Mouse (Mus musculus) forebrain, embryonic 12.5 days (tissue): ENCODE data around the gene H2-Ob. TPM values are rescaled to one million over a fixed set of nuclear protein-coding genes. Genes with fewer than 3 reads are reported as not detected.

Experiments
- ATAC-seq: fragments of 200-750 bp; cut with Nextera tagmentation; 2 replicates; pipeline ENCODE4 v1.8.0; 2017; ENCODE audit warnings: moderate TSS enrichment; ENCODE audit not compliant: low FRiP score
- H3K27ac ChIP-seq: fragments of 300-500 bp; sonication (generic); 2 replicates; pipeline ENCODE4 v1.5.1; 2016; ENCODE audit warnings: mild to moderate bottlenecking
- H3K27me3 ChIP-seq: fragments of 300-500 bp; sonication (generic); 2 replicates; pipeline ENCODE4 v1.6.1; 2016; ENCODE audit warnings: mild to moderate bottlenecking
- H3K36me3 ChIP-seq: fragments of 300-500 bp; sonication (generic); replicated peaks from 2 replicates; pipeline ENCODE4 v1.6.1; 2016; ENCODE audit warnings: mild to moderate bottlenecking
- H3K4me1 ChIP-seq: fragments of 300-500 bp; sonication (generic); 2 replicates; pipeline ENCODE4 v1.6.1; 2016
- H3K4me2 ChIP-seq: fragments of 300-500 bp; sonication (generic); 2 replicates; pipeline ENCODE4 v1.6.1; 2016; ENCODE audit warnings: mild to moderate bottlenecking, moderate library complexity
- H3K4me3 ChIP-seq: fragments of 300-500 bp; sonication (generic); replicated peaks from 2 replicates; pipeline ENCODE4 v1.5.1; 2016; ENCODE audit warnings: mild to moderate bottlenecking
- H3K9ac ChIP-seq: fragments of 300-500 bp; sonication (generic); 2 replicates; pipeline ENCODE4 v1.6.1; 2016; ENCODE audit warnings: mild to moderate bottlenecking
- H3K9me3 ChIP-seq: fragments of 300-500 bp; sonication (generic); 2 replicates; pipeline ENCODE4 v1.6.1; 2016
- WGBS: fragments of 180-500 bp; shearing (Covaris S2); methylation state at CpG from one replicate; pipeline ENCODE4 v1.1.7; 2016; 5-methylcytosine and 5-hydroxymethylcytosine counted together
- polyA plus RNA-seq: library from polyadenylated mRNA; unstranded; fragments of >200 nt; fragmentation: Nextera tagmentation; extraction: Ambion mirVana; gene quantifications from 2 replicates; pipeline ENCODE4 v1.2.1, GENCODE M21; 2016

H2-Ob gene
- polyA plus RNA-seq, 1 experiment from 2014 or later = not detected

DNA sequence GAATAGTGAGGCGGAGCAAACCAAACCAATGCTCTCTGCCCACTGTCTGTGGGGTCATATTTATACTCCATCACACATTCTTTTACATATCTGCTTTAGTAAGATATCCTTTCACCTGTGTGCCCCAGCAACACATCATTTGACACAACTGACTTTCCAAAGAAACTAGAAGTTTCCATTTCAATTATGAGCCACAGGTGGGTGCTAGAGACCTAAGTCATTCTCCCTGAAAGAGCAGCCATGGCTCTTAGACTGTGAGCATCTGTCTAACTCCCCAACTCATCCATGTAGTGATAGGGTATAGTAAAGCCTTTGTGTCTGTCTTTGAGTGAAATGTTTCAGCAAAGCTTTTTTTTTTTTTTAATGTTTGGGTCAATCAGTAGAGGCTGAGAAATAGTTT lies 33.4 kb downstream of the H2-Ob start:
- 0 out of 2 replicates have a peak, but pooled peaks cover 7% of the 10 kb centered on the region for H3K27me3 ChIP-seq
- no peak overlapping the region for H3K4me2 ChIP-seq
- no peaks in the 10 kb centered on the region for H3K36me3 ChIP-seq
- no peaks in the 10 kb centered on the region for H3K4me1 ChIP-seq
- no peak overlapping the region for H3K27ac ChIP-seq
- no peak for ATAC-seq
- H3K9ac ChIP-seq = no peak overlapping the region
- H3K4me3 ChIP-seq = no peak overlapping the region
- H3K9me3 ChIP-seq = no peaks in the 10 kb centered on the region
- 91% methylated on average over 1 of the region's 1 CpGs for WGBS

DNA sequence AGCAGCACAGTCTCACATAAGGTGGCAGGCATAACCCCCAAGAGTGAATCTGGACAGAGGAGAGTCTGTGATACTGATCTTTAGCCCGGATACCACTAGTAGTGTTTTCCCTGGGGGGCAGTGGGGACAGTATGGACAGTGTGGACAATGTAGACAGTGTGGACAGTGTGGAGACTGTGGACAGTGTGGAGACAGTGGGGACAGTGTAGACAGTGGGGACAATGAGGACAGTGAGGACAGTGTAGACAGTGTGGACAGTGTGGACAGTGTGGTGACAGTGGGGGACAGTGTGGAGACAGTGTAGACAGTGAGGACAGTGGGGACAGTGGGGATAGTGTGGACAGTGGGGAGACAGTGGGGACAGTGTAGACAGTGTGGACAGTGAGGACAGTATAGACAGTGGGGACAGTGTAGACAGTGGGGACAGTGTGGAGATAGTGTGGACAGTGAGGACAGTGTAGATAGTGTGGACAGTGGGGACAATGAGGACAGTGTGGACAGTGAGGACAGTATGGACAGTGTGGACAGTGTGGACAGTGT lies 41.9 kb downstream of the H2-Ob start:
- H3K27me3 ChIP-seq = no peaks in the 10 kb centered on the region
- H3K4me3 ChIP-seq = no peak overlapping the region
- H3K9me3 ChIP-seq = no peaks in the 10 kb centered on the region
- no peak overlapping the region for H3K4me2 ChIP-seq
- H3K9ac ChIP-seq = no peak overlapping the region
- no peak overlapping the region for H3K27ac ChIP-seq
- H3K36me3 ChIP-seq = no peaks in the 10 kb centered on the region
- 76% methylated on average over 1 of the region's 1 CpGs for WGBS
- H3K4me1 ChIP-seq = no peaks in the 10 kb centered on the region
- ATAC-seq = no peak

DNA sequence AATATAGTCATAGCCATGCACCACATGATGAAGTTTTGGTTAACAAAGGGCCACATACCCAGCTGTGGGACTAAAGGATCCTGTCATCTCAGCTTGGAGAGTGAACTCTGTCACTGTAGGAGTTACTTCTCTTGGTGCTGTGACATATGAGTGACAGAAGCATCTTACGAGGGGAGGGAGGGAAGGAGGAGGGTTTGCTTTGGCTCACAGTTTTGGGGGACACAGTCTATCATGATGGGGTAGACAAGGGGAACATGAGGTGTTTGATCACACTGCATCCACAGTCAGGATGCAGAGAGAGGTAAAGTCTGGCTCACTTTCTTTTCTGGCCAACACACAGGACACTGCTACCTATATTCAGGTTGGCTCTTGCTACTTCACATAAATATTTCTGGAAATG lies 43.1 kb downstream of the H2-Ob start:
- no peaks in the 10 kb centered on the region for H3K4me1 ChIP-seq
- H3K36me3 ChIP-seq = no peaks in the 10 kb centered on the region
- 75% methylated on average over 1 of the region's 1 CpGs for WGBS
- no peak overlapping the region for H3K9ac ChIP-seq
- no peak overlapping the region for H3K27ac ChIP-seq
- no peak for ATAC-seq
- H3K4me2 ChIP-seq = no peak overlapping the region
- no peaks in the 10 kb centered on the region for H3K27me3 ChIP-seq
- H3K4me3 ChIP-seq = no peak overlapping the region
- no peaks in the 10 kb centered on the region for H3K9me3 ChIP-seq

DNA sequence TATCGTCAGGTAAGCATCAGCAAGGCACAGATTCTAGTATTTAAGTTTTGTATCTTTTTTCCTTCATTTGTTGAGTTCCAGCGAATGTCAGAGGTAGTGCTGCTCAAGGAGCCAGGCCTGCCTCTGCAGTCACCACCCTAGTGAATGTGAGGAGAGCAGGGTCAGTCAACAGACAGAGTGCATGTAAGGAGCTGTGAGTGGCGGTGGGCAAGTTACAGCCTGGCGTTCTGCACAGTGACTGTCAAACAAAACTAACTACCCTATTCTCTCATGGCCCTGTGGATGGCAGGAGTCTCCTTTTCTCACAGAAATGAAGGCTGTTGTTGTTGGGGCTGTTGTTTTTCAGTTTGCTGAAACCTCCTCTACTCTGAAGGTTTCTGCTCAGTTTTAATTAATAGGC lies 46.7 kb downstream of the H2-Ob start:
- 77% methylated on average over 4 of the region's 4 CpGs for WGBS
- ATAC-seq = no peak
- no peaks in the 10 kb centered on the region for H3K27me3 ChIP-seq

DNA sequence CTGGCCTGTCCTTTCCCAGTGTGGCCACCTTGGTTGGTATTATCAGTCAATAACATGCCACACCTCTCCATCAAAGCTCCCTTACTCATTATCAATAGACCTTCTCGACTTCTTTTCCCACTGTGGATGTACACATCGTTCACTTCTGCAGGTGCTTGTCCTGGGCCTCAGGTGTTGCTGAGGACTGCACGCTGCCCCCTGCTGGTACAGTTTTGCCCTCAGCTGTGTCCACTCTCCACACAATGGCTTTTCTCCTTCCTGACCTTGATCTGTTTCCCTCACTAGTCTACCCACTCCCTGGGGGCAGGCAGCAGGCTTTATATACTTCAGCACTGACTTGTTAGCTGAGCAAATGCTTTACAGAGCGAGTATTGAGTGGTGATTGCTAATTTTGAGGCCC lies 47.1 kb downstream of the H2-Ob start:
- Histone ChIP-seq H3K4me2 (no peak overlapping the region), H3K27me3 (no peaks in the 10 kb centered on the region), H3K4me1 (peaks cover 2% of the 10 kb centered on the region; the same call in 1 of the 2 replicates), H3K9me3 (no peaks in the 10 kb centered on the region), H3K27ac (no peak overlapping the region), H3K9ac (no peak overlapping the region), H3K36me3 (no peaks in the 10 kb centered on the region), H3K4me3 (no peak overlapping the region)
- 34% methylated on average over 4 of the region's 4 CpGs for WGBS
- no peak for ATAC-seq

More for the DNA sequence above, 46.7 kb downstream of the H2-Ob start:
- Histone ChIP-seq H3K36me3 (no peaks in the 10 kb centered on the region), H3K9me3 (no peaks in the 10 kb centered on the region), H3K4me2 (no peak overlapping the region), H3K4me3 (no peak overlapping the region), H3K9ac (no peak overlapping the region), H3K4me1 (peaks cover 2% of the 10 kb centered on the region; the same call in 1 of the 2 replicates), H3K27ac (no peak overlapping the region)

DNA sequence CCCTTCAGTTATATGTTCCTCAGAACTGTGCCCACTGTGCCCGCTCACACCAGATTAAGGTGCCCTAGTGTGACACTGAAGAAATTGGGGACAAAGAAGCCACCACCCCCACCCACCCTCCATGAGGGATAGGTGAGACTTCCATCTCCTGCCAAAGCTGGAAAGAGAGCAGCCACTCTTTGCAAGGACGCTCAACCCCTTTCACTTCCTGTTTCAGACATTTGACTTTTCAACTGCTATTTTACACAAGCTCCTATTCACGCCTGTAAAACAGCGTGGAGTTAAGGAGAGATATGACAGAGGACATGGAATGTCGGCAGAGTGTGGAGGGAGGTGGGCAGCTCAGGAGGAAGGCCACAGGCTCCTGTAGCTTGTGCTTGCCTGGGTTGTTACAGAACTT lies 47.8 kb downstream of the H2-Ob start:
- H3K27ac ChIP-seq = no peak overlapping the region
- no peak for ATAC-seq
- no peaks in the 10 kb centered on the region for H3K27me3 ChIP-seq
- 88% methylated on average over 5 of the region's 5 CpGs for WGBS
- H3K4me3 ChIP-seq = no peak overlapping the region
- no peak overlapping the region for H3K4me2 ChIP-seq
- no peaks in the 10 kb centered on the region for H3K9me3 ChIP-seq
- no peak overlapping the region for H3K9ac ChIP-seq
- H3K4me1 ChIP-seq = peaks cover 2% of the 10 kb centered on the region; the same call in 1 of the 2 replicates
- no peaks in the 10 kb centered on the region for H3K36me3 ChIP-seq

DNA sequence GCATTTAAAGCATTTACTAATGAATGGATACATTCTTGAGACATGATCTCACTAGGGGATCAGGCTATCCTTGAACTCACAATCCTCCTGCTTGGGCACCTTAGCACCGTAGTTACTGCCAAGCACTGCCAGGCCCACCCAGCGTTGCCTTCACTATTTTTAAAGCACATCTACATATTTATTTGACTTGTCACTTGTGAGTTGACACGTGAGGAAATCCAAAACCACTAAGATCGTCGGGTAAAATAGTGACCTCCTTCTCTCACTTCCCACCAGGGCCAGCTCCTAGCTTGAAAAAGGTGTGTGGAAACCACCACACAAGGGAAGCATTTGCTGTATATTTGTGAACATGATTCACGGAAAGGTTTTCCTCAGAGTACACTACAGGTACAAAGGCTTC lies 48.3 kb downstream of the H2-Ob start:
- no peak for ATAC-seq
- Histone ChIP-seq H3K4me2 (no peak overlapping the region), H3K27me3 (no peaks in the 10 kb centered on the region), H3K9me3 (no peaks in the 10 kb centered on the region), H3K27ac (no peak overlapping the region), H3K36me3 (no peaks in the 10 kb centered on the region), H3K4me3 (no peak overlapping the region), H3K4me1 (peaks cover 2% of the 10 kb centered on the region; the same call in 1 of the 2 replicates), H3K9ac (no peak overlapping the region)
- WGBS = 75% methylated on average over 6 of the region's 6 CpGs

DNA sequence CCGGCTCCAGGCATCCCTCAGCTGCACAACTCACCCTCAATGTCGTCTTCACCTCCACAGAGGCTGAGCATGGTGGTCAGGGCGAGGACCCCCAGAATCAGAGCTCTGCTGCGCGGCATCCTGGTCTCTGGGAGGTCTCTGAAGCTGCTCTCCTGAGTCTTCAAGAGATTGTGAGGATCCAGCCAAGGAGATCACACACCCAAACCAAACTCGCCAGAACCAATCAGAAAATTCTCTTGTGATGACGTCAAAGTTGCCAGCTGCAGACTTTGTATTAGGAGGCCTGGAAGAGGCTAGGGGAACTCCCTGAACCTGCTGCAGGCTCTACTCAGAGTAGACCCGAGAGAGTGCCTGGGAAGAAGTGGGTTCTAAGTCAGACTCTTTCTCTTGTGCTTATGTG lies 48.9 kb downstream of the H2-Ob start, which contains the start of gene H2-Aa:
Gene H2-Aa (minus strand): TSS at position 176 of the 400 bp plus-strand sequence.
- Histone ChIP-seq H3K4me2 (no peak within 1 kb of the TSS), H3K9me3 (no peaks in the 10 kb centered on the region), H3K4me1 (peaks cover 2% of the 10 kb centered on the region; the same call in 1 of the 2 replicates), H3K27me3 (no peaks in the 10 kb centered on the region), H3K27ac (no peak within 1 kb of the TSS), H3K4me3 (no peak within 1 kb of the TSS), H3K9ac (no peak within 1 kb of the TSS), H3K36me3 (no peaks in the 10 kb centered on the region)
- no peak for ATAC-seq
- 13% methylated on average over 8 of the region's 8 CpGs for WGBS

DNA sequence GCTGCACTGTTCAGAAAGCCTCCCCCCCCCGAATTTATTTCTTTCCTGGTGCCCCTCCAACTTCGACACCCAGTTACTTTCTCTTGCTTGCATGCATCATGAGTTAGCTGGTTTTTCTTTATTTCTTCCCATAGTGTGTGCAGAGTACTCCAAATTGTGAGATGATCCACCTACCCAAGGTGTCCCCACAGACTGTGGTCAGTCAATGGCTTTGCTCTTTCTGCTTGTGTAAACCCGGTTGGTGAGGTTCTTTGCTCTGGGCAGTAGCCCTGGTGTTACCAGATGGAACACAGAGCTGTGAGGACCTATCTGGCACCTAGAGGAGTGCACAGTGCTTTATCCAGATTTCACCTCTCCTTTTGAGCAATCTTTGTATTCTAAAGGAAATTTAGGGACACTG lies 49.4 kb downstream of the H2-Ob start:
- WGBS = 65% methylated on average over 3 of the region's 3 CpGs
- H3K4me2 ChIP-seq = no peak overlapping the region

DNA sequence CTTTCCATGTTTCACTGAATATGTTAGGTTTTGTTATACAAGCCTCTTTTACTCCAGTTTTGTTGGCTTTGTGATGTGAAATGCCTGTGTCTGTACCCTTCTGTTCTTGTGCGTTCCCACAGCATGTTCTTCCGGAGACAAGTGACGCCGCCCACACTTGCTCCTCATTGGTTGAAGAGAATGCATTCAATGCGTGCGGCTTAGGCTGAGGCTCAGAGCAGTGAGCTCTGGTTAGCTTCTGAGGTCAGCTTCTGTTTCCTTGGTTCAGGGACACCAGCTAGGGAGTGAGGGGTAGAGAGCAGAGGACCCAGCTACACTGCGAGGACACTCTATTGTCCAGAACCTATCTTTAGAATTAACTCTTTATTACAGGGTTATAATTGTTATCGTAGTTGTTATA lies 52.9 kb downstream of the H2-Ob start:
- WGBS = 15% methylated on average over 8 of the region's 8 CpGs

More for the DNA sequence above, 49.4 kb downstream of the H2-Ob start:
- Histone ChIP-seq H3K4me1 (peaks cover 2% of the 10 kb centered on the region; the same call in 1 of the 2 replicates), H3K36me3 (no peaks in the 10 kb centered on the region), H3K9me3 (no peaks in the 10 kb centered on the region), H3K27me3 (no peaks in the 10 kb centered on the region), H3K4me3 (no peak overlapping the region), H3K27ac (no peak overlapping the region), H3K9ac (no peak overlapping the region)
- no peak for ATAC-seq

DNA sequence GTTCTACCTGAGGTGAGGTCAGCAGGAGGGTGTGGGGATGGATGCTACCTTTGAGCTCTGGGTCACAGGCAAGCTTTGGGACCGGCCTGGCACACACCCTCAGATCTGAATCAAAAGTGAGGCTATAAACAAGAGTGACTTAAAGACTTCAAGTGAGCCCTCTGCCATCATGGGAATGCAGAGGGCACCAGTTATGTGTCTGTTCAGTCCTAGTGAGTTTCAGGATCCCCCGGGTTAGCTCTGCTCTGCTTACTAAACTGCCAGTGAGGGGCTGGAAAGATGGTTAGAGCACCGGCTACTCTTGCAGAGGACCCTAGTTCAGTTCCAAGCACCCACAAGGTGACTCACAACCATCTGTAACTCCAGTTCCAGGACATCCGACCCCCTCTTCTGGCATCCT lies 53.9 kb downstream of the H2-Ob start:
- H3K4me2 ChIP-seq = no peak overlapping the region
- ATAC-seq = no peak
- no peaks in the 10 kb centered on the region for H3K9me3 ChIP-seq
- H3K9ac ChIP-seq = no peak overlapping the region
- no peak overlapping the region for H3K4me3 ChIP-seq
- no peaks in the 10 kb centered on the region for H3K27me3 ChIP-seq
- no peak overlapping the region for H3K27ac ChIP-seq
- H3K36me3 ChIP-seq = no peaks in the 10 kb centered on the region
- 92% methylated on average over 4 of the region's 4 CpGs for WGBS
- H3K4me1 ChIP-seq = peaks cover 4% of the 10 kb centered on the region; the same call in 1 of the 2 replicates

More for the DNA sequence above, 52.9 kb downstream of the H2-Ob start:
- Histone ChIP-seq H3K4me1 (peaks cover 5% of the 10 kb centered on the region; the same call in 1 of the 2 replicates), H3K27me3 (no peaks in the 10 kb centered on the region), H3K36me3 (no peaks in the 10 kb centered on the region), H3K9ac (no peak overlapping the region), H3K4me2 (no peak overlapping the region), H3K27ac (no peak overlapping the region), H3K4me3 (no peak overlapping the region), H3K9me3 (no peaks in the 10 kb centered on the region)
- peak; percentile 91 for ATAC-seq

DNA sequence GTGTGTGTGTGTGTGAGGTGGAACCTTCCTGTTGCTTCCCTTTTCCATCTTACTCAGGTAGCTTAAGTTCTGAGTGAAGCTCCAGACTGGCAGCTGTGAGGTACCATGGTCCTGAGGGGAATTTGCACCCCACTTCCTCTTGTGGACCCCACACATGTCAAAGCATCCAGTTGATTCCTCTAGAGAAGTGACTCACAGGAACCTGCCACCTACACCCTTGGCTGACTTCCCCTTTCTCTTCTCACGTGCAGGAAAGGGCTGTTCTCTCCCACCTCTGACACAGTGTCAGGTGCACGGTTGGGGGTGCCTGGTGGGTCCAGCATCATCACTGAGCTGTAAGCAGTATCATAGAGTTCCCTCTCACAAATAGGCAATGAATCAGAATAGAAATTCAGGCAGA lies 54.8 kb downstream of the H2-Ob start:
- H3K36me3 ChIP-seq = no peaks in the 10 kb centered on the region
- H3K4me3 ChIP-seq = no peak overlapping the region
- ATAC-seq = no peak
- H3K27ac ChIP-seq = no peak overlapping the region
- no peak overlapping the region for H3K4me2 ChIP-seq
- H3K27me3 ChIP-seq = 0 out of 2 replicates have a peak, but pooled peaks cover 1% of the 10 kb centered on the region
- no peak overlapping the region for H3K9ac ChIP-seq
- no peaks in the 10 kb centered on the region for H3K9me3 ChIP-seq
- peaks cover 8% of the 10 kb centered on the region for H3K4me1 ChIP-seq
- 56% methylated on average over 2 of the region's 2 CpGs for WGBS

DNA sequence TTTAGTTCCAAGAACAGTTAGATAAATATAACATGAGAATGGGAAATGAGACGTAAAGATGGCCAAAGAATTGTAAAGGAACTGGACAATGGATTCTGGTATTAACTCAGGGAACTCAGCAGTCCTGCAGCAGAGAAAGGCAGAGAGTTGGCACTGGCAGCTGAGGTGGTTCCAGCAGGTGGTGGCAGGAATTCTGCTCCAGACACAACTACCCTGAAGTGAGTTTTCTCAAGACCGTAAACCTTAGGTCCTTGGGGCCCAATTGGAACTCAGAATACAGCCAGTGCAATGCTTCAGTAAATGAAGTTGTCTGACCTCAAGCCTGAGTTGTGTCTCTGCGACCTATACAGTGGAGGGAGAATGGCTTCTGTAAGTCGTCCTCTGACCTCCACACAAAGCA lies 55.5 kb downstream of the H2-Ob start:
- WGBS = 82% methylated on average over 4 of the region's 4 CpGs

More for the DNA sequence above, 55.5 kb downstream of the H2-Ob start:
- no peak overlapping the region for H3K4me2 ChIP-seq
- peaks cover 8% of the 10 kb centered on the region for H3K4me1 ChIP-seq
- H3K27me3 ChIP-seq = 0 out of 2 replicates have a peak, but pooled peaks cover 4% of the 10 kb centered on the region
- ATAC-seq = no peak
- no peak overlapping the region for H3K4me3 ChIP-seq
- H3K27ac ChIP-seq = no peak overlapping the region
- H3K9me3 ChIP-seq = no peaks in the 10 kb centered on the region
- H3K36me3 ChIP-seq = no peaks in the 10 kb centered on the region
- no peak overlapping the region for H3K9ac ChIP-seq
